Mouse (Mus musculus) urinary bladder, postnatal 4 days (tissue): ENCODE measurements around the gene Farp2.
"Not testable (repeated sequence)": the region's sequence is repeated elsewhere in the genome, so short reads cannot be mapped to it uniquely, and the experiment has no call there.

Experiments used
- DNase-seq, 2 experiments: peaks; one replicate each; pipeline ENCODE4 v3.0.0; 2021 to 2022; ENCODE audit warnings: low spot score in 2 of 2

Gene Farp2

DNA sequence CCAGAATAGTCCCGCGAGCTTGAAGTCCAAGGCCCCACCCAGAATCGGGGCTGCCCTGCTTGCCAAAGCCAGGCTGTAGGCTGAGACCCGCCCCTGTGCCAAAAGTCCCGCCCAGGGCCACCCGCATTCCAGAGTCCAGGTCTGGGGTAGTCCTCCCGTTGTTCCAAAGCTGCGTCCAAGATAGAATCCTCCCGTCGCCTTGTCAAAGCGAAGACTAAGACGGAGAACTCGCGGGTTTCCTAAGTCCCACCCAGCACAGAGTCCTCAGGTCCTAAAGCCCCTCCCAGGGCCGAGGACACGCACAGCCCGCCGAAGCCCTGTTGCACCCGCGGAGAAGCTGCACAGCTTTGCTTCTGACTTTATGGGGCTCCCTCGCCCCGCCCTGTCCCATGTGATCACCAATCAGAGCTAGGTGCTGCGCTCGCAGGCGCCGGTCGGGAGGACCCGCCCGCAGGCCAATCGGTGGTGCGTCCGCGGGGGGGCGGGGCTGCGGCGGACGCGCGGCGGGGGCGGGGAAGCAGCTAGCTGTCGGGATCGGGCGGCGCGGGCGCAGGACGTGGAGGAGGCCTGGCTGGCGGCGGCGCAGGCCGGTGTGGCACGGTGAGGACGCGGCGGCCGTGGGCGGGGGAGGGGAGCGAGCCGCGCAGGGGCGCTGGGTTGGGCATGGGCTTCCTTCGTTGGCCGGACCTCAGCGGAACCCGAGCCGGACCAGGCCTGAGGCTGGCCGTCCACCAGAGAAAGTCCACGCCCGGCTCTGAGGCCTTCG, at the start of gene Farp2:
Gene Farp2 (plus strand): TSS at position 495 of the 766 bp plus-strand sequence.
- DNase-seq, result peak; percentile 94 to 96

DNA sequence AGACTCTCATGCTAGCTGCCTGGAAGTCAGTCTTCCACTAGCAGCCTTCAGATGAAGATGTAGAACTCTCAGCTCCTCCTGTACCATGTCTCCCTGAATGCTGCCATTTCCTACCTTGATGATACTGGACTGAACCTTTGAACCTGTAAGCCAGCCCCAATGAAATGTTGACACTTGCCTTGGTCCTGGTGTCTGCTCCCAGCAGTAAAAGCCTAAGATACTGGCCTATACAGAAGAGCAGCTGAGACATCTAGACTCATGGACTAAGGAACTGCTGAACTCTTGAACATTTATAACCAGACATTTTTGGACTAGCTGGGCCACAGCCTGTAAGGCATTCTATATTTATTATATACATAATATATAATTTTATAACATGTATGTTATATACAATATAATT, 46.8 kb upstream of the Farp2 start:
- DNase-seq, result no peak

DNA sequence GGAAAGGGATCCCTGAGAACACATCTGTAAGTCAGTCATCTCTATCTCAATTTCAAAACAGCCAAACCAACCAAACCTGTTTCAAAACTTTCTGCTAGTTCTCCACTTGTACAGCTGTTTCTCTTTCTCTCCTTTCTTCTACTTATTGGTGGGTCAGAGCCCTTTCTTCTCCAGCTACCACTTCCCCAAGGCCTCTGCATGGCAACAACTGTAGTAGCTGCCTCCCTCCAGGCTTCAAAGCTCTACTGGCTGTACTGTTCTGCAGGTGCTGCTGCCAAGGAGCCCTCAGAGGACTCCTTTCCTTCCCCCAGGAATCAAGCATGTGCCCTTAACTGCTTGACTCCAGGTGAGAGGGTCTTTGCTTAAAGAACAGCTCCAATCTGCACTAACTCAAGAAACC, 46.1 kb upstream of the Farp2 start:
- no peak for DNase-seq

DNA sequence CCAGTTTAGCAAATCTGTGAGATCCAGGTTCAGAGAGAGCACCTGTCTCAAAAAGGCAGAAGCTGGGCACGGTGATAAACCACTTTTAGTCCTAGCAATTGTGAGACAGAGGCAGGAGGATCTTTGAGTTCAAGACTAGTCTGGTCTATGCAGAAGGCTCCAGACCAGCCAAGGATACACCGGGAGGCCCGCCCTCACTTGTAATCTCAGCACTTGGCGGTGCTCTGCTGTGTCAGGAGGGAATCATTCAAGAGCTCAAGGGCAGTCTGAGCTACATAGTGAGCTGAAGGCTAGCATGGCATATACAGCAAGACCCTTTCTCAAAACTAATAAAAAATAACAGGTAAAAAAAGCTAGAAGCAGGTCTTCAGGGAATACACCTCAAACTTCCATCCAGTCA, 43.3 kb upstream of the Farp2 start:
- DNase-seq, result no peak

DNA sequence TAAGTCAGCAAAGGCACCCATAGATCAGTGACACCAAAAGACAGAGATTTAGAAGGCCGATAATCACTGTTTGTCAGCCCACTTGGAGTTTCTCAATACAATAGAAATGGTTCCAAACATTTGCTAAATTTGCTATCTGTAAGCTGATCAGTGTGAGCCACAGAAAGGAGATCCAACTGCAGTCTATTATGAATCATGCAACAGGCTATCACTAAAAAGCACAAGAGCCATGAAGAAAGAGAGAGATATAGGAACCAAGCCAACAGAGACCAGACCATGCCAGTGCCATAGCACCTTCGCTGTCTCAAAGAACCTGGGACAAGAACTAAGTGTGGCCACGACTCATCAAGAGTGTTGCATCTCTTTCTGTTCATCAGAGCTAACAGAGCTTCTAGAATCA, 36.2 kb upstream of the Farp2 start:
- no peak for DNase-seq

DNA sequence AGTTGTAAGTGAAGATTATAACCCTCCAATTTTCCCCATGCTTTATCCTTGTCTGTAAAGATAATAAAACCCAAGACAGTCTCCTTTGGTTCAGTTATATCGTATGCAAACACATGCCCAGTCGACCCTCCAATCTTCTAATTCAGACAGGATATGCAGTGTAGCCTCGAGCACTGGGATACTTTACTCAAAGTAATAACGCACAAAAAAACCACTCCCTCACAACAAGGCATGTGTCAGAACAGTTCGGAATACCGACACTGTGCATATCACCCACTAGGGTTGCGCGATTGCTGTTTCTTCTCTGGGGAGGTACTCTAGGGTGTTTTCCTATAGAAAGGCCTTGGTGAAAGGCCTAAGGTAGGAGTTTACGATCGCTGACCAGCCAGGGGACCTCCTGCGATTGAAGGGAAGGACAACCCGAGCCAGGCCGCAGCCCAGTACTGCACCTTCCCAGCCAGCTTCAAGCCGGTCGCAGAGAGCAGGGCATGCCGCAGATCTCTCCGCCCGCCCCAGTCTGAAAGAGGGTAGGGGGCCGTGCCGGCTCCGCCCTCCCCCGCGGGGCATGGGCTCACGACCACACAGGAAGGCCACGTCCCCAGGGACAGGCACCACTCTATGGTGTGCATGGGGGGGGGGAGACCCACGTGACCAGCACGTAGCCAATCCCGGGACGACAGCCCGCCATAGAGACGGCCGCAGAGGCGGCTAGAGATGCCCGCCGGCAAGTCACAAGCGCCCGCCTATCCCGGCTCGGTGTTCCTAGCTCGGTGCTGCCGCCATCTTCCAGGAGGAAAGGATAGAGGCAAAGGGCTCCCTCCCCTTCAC, 33.9 kb upstream of the Farp2 start:
- DNase-seq, result peak; percentile 97 to 99

DNA sequence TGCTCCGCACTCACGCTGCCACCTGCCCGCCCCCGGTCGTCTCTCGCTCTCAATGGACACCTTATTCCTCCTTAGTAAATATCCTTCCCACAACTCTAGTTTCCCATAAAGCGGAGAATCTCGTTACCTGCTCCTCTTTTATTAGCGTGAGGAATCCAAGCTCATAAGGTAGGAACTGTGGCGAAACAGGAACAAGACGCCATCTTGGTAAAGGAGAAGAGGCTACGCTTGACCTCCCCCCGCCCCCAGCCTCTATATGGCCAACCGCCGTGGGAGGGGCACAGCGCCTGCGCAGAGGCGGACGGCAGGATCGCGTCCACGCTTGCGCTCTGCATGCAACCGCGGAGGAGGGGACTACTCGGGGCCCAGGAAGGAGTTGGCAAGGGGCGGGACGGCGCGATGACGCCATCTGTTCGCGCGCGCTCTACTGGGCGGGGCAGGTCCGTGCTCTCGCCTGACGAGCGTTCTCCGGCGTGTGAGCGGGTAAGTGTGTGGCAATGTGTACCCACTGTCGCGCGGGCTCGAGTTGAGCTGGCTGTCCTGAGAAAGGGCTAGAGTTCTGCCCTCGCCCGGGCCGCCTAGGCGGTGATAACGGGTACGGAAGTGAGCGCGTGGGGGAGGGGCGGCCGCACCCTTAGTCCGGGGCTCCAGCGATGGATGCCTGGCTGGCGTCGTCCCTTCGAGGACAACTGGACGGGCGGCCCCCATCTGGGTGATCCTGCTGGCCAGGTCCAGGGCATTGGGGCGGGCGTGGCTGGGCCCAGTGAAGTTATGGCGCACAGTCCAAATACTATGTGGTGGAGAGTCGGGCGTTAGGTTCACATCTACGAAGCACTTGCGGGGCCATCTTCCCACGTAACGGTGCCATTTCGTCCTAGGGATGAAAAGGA, 33.0 kb upstream of the Farp2 start, which contains the start of gene Hdlbp:
Gene Hdlbp (minus strand): TSS at position 230 of the 890 bp plus-strand sequence.
- peak; percentile 99 for DNase-seq

DNA sequence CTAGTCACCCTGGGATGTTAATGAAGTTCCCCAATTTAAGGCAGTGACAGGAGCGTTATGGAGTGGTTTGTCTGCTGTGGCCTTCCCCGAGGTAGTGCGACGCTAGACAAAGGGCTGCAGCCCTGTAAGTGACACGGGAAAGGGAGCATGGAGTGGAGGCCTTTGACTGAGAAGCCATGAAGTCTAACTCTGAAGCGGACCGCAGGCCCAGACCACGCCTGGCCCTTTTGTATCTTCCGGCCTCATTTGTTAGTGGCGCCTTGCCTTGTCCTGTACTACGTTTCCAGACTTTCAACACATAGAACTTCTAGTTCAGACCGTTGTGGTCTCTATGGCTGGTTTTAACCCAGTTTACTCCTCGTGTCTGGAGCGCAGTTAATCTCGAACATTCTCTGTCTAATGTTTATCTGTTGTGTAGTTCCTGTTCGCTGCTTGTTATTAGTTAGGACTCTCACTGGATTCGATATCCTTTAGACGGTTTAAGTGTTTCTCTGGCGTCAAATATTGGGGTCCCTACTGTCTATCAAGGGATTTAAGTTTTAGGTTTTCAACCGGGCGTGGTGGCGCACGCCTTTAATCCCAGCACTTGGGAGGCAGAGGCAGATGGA, 32.3 kb upstream of the Farp2 start:
- peak in 1 of 2 experiments; percentile 18 for DNase-seq

DNA sequence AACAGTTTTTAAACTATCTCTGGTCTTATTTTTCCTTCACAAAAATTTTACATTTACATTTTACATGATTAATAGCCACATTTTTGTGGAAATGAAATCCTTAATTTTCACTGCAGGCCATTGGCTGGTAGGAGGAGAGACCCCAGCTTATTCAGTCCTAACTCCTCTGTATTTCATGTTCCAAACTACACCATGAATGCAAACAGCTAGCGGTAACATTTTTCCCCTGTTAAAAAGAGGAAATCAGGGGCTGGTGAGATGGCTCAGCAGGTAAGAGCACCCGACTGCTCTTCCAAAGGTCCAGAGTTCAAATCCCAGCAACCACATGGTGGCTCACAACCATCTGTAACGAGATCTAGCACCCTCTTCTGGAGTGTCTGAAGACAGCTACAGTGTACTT, 25.6 kb upstream of the Farp2 start:
- DNase-seq, result not testable (repeated sequence)

DNA sequence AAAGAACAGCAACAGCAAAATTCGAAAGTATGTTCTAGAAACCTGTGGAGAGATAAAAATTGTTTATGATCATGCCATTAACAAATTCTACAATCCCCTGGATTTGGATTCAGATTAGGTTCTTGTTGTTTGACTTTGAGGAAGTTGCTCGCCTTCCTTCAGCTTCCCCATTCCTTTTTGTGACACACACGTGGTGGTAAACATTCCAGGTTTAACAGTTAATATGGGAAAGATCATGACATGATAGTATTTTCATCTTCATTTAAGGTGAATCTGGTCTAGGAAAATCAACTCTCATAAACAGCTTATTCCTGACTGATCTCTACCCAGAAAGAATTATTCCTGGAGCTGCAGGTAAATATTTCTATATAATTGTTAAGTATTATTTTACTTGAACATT, 16.6 kb upstream of the Farp2 start:
- DNase-seq, result no peak

DNA sequence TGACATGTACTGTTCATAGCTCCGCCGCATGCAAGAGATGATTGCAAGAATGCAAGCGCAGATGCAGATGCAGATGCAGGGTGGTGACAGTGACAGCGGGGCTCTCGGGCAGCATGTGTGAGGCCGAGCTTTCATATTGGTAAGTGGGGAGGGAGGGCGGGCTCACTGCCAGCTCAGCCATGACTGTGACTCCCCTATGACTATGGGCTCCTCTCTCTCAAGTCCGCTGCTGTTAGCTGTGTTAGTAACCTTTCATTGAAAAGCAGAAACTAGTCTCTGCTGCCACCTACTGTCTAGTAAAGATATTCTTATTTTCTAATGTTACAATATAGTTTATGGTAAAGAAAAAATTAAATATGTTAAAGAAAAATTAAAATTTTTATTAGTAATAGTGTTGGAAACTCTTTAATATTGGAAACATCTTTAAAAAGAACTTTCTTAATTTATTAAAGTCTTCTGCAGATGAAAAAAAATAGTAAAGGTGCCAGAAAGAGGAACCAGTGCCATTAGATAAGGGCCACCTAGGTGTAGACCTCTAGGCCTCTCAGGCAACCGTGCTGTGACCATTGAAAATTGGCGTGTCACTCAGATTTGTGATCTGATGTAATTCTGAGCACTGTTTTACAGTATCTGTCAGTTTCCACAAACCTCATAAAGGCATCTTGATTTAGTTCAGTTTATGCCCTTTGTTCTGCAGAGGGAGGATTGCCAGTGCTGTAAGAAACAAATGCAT, 4.8 kb upstream of the Farp2 start:
- DNase-seq, result no peak

DNA sequence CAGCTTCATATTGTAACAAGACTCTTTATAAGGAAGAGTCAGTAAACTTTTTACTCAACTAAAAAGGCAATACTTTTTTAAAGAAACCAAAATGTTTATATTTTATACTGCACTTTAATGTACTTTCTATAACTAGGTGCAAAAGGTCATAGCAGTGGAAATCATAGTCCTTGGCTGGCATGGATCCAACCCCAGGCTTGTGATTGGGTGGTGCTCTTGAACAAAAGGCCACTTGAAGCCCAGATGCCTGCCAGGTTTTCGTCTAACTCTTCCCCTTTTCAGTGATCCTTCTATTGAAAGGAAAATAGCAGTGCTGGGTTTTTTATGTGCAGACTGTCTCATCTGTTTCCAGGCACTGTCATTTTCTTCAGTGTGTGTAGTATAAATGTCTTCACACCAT, 3.3 kb upstream of the Farp2 start:
- DNase-seq, result not testable (repeated sequence)

DNA sequence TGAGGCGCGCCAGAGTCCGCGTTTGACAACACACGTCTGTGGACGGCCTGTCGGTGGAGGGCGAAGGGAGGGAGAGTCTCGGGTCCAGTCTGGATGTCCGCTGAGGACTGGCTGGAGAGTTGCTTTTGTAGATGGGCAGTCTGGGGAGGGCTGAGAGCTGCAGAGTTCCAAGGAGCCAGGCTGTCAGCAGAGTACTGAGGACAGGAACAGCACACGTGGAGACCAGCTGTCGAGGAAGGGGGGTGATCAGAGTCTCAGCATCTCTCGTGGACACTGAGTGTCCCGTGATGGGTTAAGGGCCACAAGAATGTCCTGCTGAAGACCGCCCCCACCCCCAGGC, 442 bp downstream of the Farp2 start:
- no peak for DNase-seq

DNA sequence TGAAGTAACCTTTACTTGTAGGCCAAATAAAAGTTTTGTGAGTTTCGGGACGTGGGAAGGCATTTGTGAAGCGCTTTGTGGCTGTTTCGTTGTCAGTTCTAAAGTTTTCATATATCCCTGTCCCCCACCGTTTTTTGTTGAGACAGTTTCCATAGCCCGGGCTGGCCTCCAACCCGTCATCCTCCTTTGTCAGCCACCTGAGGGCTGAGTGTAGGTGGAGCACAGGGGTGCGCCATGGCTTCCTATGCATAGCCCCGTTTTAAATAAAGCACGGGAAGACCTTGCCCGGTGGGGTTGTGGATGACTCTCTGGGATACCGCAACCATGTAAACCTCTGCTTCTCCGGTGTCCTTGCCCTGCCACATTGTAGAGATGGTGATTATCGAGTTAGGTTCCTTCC, 1.3 kb downstream of the Farp2 start:
- no peak for DNase-seq

DNA sequence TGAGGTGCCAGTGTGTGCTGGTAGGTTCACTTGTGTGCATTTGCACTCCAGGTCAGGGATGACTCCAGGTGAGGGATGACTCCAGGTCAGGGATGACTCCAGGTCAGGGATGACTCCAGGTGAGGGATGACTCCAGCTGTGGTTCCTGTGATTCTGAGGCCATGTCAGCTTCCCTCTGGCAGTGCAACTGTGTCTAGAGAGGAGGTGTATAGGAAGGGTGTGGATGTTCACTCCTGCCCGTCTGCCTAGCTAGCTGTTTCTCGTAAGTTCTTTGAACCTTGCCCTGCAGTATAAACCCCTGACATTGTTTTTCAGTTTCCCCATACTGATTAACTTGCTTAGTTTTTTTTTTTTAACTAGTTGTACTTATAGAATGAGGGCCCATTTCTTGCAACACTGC, 9.6 kb downstream of the Farp2 start:
- no peak for DNase-seq

DNA sequence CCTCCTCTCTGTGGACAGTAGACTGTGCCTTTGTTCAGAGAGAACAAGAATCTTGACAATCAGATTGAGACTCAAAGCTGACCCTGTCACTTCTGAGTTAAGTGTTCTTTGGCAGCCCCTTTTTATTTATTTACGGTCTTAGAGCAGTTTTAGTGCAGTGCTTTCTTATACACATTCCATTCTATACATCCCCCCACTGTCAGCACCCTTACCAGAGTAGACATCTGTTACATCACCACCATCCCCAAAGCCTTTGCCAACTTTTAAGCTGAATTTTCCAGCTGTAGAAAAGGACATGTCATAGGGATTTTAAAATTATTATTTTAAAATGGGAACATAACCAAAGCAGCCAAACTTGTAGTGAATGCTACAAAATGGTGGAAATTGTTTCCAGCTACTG, 10.4 kb downstream of the Farp2 start:
- no peak for DNase-seq

DNA sequence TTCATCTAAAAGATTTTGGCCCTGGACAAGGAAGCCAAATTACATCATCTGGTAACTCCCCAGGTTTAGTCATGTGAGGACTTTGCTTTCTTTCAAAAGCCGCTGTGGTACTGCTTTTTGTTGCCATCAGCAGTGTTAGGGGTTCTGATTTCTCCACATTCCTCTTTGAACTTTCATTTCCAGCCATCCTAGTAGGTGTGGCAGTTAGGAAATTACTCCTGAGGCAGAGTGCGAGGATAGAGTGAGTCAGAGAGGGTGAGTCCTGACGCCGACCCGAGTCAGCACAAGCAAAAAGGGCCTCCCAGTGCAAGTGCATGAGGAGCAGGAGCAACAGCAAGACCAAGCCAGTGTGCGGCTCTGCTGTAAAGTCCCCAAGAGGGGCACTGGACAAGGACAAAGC, 17.9 kb downstream of the Farp2 start:
- DNase-seq, result no peak

DNA sequence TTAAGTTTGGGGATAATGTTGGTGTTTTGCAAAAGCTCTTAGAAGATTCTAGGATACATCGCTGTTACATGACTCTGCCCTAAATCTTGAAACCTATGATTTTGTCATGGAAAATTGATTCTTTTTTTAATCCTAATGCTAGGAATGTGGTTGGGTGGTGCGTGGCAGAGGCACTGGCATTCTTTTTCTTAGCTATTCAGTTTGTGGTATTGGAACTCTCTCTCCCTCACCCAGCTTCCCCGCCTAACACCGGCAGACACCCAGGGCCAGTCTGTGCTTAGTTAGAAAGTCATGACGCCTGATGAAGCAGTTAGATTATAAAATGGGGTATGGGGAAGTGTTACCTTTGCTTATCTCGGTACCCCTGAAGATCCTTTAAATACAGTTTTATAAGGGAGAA, 25.3 kb downstream of the Farp2 start:
- no peak for DNase-seq

DNA sequence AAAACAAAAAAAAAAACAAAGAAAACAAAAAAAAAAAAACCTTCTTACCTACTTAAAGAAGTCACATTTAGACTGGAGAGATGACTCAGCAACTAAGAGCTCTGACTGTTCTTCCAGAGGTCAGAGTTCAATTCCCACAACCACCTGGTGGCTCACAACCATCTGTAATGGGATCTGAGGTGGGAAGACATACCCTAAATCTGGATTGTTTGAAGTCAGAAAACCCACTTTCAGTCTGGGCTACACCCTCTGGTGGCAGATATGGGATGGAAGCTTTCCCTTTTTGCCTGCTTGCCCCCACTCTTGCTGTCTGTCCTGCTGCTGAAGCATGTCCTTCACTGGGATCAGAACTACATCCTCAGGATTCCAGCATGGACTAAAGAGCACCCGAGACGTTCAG, 31.3 kb downstream of the Farp2 start:
- DNase-seq, result no peak

DNA sequence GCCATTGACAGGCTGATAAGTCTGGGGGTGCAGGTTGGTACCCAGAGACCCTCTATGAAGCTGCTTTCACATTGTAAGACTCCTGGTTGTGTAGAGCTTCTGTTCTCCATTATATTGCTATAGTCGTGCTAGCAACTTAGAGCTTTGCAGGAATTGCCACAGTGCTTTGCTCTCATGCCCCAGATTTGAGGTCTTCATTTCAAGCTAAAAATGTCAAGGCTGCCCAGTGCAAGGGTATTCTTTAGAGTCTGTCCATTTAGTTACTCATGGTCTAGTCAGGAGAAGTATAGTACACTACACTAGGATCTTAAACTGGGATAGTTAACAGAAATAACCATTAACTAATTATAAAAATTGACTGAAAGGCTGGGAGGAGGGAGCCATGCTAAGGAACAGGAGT, 35.4 kb downstream of the Farp2 start:
- no peak for DNase-seq

DNA sequence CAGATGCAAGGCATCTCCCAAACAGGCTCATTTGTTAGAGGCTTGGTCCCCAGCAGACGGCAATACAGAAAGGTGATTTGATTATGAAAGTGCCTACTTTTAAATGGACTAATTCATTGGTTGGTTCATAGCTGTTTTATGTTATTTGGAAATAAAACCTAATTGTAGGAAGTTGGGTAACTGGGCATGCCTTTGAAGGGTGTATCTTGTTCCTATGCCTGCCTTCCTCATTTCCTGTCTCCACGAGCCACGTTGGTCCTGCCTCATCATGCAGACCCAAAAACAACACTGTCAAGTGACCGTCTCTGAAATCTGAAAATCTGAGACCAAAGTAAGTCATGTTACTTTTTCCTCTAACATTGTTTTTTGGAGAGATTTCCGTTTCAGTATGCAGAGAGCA, 39.5 kb downstream of the Farp2 start:
- DNase-seq, result no peak
